Mouse (Mus musculus) heart, postnatal 4 days (tissue): Measurements from ENCODE around the gene Gm27027. TPM values are rescaled to one million over a fixed set of nuclear protein-coding genes. Genes with fewer than 3 reads are reported as not detected.

Source experiments
- DNase-seq: peaks from one replicate; pipeline ENCODE4 v3.0.0; 2021
- total RNA-seq, 2 experiments: library from RNA; stranded (reverse); gene quantifications; 2 replicates each; pipeline ENCODE4 v1.2.3; 2021

The Gm27027 gene
- 1 to 10 TPM in 1 of 2 experiments, not detected in 1; 1.8 TPM for total RNA-seq

GRCm38 (mm10) chr2:93996254-93996653, at the start of gene Gm27027:
Gene Gm27027, minus strand, starts transcription at chr2:93996354.
- DNase-seq, result no peak

- DNase-seq, result peak; percentile 6
These were observed 49.4 kb upstream of the Gm27027 start for GRCm38 (mm10) chr2:94045411-94046090.

DNA sequence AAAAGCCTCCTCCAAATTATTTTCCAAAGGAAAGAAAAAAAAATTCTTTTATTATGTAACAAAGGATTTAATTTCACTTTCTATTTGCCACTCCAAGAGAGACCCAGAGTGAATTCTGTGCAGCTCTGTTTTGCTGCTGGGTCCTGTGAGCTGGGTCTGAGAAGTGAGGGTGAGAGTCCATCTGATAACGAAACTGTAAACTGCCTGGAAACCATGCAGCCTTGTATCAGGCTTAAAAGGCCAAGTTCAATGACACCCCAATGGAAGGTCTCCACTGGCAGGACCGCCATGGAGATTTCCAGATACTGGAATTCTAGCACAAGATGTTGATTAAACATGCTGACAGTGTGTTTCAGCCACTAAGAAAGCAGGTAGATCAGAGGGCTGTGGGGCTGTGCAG, 48.0 kb upstream of the Gm27027 start:
- DNase-seq, result no peak

DNA sequence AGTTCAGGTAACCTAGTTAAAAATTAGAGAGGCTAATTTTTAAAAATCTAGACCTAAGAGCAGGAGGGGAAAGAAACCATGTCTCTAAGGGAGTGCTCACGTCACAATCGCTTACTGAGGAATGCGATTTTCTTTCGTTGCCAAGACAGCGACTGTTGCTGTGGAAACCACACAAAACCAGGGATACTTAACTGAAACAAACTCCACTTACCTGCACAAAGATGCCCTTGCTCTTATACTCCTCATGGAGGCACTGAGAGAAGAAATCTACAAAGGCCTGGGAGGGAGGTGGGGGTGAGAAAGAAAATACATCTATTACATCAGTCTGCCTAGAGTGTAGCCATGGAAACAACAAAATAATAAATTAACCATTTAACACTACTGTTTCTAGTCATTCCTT, 47.5 kb upstream of the Gm27027 start:
- DNase-seq, result no peak

DNA sequence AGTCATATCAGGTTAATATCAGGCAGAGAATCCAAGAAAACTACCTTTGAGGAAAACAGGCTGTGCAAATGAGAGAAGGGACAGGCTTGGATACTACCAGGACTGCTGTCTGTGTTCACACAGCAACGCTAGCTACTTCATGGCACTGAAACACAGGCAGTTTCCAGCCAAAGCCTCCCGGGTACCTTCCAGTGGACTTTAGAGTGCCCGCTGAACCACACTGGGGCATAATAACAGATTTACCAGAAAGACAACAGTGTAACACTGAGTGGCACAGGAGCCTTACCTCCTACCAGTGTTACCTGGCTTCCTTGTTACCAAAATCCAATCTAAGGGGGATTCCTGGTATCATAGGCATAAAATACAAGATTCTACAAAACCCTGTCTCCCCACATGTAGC, 46.3 kb upstream of the Gm27027 start:
- no peak for DNase-seq

- no peak for DNase-seq
These were observed 44.4 kb upstream of the Gm27027 start for GRCm38 (mm10) chr2:94040391-94041125.

- DNase-seq, result peak; percentile 82
These were observed 39.5 kb upstream of the Gm27027 start for GRCm38 (mm10) chr2:94035428-94036331.

GRCm38 (mm10) chr2:94030602-94031001, 34.4 kb upstream of the Gm27027 start:
- DNase-seq, result no peak

GRCm38 (mm10) chr2:94024637-94025036, 28.5 kb upstream of the Gm27027 start:
- no peak for DNase-seq

- DNase-seq, result peak; percentile 96
These were observed 14.5 kb upstream of the Gm27027 start, which contains the start of gene Alkbh3 for GRCm38 (mm10) chr2:94010335-94011291. Gene Alkbh3, minus strand, starts transcription at chr2:94010807.

- peak; percentile 93 for DNase-seq
These were observed 6.2 kb upstream of the Gm27027 start for GRCm38 (mm10) chr2:94002331-94002730.

DNA sequence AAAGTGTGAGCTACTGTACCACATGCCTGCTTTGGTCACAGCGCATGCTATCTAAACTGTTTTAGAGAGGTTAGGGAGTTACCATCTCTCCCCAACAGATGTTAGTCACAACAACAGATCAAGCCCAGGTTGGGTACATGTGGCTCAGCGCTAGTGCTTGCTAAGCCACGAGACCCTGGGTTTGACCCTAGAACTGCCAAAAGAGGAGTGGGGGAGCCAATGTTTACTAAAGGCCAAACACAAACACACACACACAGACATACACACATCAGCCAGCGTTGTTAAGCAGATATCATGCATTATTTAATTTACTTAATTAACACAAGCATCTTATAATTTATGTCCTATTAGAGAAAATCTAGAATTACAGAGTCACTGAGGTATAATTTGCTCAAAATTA, 5.8 kb upstream of the Gm27027 start:
- no peak for DNase-seq

DNA sequence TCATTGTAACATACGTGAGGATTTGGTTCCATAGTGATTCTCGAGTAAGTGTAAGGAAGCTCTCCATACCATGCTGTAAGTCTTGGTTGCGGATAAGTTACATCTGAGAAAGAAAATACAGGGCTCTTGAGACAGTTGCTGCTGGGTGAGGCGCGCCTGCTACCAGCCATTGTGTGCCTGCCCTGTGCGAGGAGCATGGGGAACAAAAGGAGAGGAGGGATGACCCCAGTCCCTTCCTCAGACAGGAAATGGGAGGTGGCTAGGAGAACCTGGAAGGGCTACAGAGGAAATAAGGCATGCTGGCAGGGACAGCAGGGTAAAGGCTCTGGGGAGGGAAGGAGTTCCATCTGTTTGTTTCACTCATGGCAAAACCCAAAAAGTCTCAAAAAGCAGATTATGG, 5.3 kb upstream of the Gm27027 start:
- peak; percentile 19 for DNase-seq

DNA sequence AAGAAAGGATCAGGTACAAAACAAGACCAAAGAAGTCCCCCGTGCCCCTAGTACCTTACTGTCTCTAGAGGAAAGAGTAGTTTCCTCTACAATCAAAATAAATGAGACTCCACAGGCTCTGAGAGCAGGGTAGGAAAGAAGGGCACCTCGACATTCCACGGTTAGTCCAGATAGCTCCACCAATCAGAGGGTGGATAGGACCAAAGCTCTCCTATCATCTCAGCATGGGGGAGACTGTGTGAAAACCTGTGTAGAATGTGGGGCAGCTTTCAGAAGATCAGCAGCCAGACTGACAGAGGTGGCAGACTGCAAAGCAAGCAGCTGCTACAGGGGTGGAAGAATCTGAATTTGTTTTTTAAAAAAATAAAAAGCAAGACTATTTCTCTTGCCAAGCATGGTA, 3.3 kb downstream of the Gm27027 start:
- DNase-seq, result no peak

DNA sequence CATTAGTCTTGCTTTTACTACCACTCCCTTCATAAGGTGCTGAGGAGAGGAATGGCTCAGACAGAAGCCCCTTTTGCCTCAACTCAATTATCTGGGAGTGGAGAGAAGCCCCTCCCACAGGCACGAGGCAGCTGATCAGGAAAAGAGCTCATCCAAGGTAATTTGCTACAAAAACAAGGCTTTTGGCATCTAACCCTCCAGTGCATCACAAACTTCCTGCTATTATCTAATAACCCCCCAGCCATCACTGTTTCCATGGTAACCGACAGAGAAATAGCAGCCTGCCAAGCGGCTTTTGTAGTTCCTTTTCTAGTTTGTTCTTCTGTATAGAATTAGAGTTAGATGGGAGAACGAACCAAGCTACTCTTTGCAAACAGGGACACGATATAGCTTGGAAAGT, 3.9 kb downstream of the Gm27027 start:
- peak; percentile 45 for DNase-seq

- no peak for DNase-seq
These were observed 4.8 kb downstream of the Gm27027 start for GRCm38 (mm10) chr2:93991336-93991735.

DNA sequence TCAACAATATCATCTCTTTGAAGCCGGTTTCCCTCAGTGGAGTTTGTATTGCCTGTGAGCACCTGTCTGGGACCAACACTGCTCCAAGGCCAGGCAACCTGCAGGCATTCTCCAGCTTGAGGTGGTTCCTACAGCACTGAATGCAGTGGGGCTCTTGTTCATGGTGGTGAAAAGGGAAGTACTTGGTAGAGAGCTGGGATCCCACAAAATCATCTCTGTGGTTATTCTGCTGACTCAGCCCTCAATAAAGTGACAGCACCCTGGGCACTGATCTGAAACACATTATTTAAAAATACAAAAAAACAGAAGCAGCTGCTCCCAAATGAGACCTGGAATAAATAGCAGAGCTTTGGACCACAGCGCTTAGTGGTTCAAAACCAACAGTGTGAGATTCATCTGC, 7.7 kb downstream of the Gm27027 start:
- no peak for DNase-seq

DNA sequence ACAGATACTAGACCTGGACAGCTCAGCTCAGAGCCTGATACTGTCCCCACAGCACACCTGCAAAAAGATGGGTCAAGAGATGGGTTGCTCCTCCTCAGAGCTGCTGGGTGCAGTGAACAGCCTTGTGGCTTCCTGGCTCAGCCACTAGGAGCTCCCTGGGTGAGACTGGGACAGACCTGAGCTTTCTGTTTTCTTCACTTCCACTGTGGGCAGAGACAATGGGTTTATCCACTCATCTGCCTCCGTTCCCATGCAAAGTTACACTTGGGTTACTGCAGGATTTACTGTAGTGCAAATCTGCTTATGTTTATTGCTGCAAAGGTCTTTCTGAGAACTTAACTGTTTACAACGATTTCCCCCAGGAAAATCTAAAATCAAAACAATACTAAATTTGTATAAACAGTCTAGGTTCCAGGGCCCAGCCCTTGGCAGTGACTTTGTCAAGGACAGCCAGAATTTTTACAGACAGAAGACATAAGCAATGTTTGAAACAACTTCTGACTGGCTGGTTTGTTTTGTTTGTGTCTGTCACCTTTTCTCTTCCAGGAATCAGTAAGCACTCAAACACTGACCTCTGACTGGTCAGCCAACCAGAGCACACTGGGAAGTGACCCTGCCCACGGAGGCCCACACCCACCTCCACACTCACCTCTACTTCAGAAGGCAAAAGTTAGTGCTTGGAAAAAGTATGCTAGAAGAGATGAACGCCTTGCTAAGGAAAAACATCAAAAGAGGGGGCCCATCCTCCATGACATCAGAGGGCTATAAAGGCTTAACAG, 13.5 kb downstream of the Gm27027 start:
- no peak for DNase-seq

- no peak for DNase-seq
These were observed 16.7 kb downstream of the Gm27027 start for GRCm38 (mm10) chr2:93979249-93980120.
